Mouse (Mus musculus): Measurements from ENCODE around the gene Klhl41. TPM values are rescaled to one million over a fixed set of nuclear protein-coding genes. Genes with fewer than 3 reads are reported as not detected.
A peak's percentile ranks its signal among the peaks of the same experiment; 100 is the strongest.

The Klhl41 gene
- polyA plus RNA-seq, 1 experiment from 2014 or later: 0.86 TPM

- no peaks in the 10 kb centered on the region for H3K9me3 ChIP-seq (ENCODE audit: low read length)
- no peak overlapping the region for H3K4me3 ChIP-seq (ENCODE audit: low read length)
- H3K4me1 ChIP-seq (ENCODE audit: insufficient read depth, low read length): 0 out of 2 replicates have a peak, but pooled peaks cover 4% of the 10 kb centered on the region
- no peak overlapping the region for H3K9ac ChIP-seq (replicated peaks; ENCODE audit: low read length)
- H3K27me3 ChIP-seq (ENCODE audit: insufficient read depth, low read length): no peaks in the 10 kb centered on the region
- 67% methylated on average over 6 of the region's 6 CpGs for WGBS
- H3K27ac ChIP-seq (ENCODE audit: low read length): no peak overlapping the region
- H3K4me2 ChIP-seq (replicated peaks; ENCODE audit: low read depth, low read length): no peak overlapping the region
- H3K36me3 ChIP-seq (ENCODE audit: insufficient read depth, low read length): no peaks in the 10 kb centered on the region
- no peak for ATAC-seq (ENCODE audit: low FRiP score, low TSS enrichment)
These were observed 10.1 kb downstream of the Klhl41 start for GRCm38 (mm10) chr2:69679990-69680389.

- H3K27me3 ChIP-seq (ENCODE audit: insufficient read depth, low read length): no peaks in the 10 kb centered on the region
- no peak overlapping the region for H3K27ac ChIP-seq (ENCODE audit: low read length)
- no peak for ATAC-seq (ENCODE audit: low FRiP score, low TSS enrichment)
- no peak overlapping the region for H3K4me3 ChIP-seq (ENCODE audit: low read length)
- H3K4me1 ChIP-seq (ENCODE audit: insufficient read depth, low read length): no peaks in the 10 kb centered on the region
- 90% methylated on average over 4 of the region's 4 CpGs for WGBS
- no peak overlapping the region for H3K4me2 ChIP-seq (replicated peaks; ENCODE audit: low read depth, low read length)
- H3K9ac ChIP-seq (replicated peaks; ENCODE audit: low read length): no peak overlapping the region
- H3K9me3 ChIP-seq (ENCODE audit: low read length): no peaks in the 10 kb centered on the region
- 0 out of 2 replicates have a peak, but pooled peaks cover 2% of the 10 kb centered on the region for H3K36me3 ChIP-seq (ENCODE audit: insufficient read depth, low read length)
These were observed 12.0 kb downstream of the Klhl41 start for GRCm38 (mm10) chr2:69681931-69682330.

GRCm38 (mm10) chr2:69683036-69683805, 13.3 kb downstream of the Klhl41 start:
- no peak overlapping the region for H3K4me3 ChIP-seq (ENCODE audit: low read length)
- no peaks in the 10 kb centered on the region for H3K27me3 ChIP-seq (ENCODE audit: insufficient read depth, low read length)
- H3K4me2 ChIP-seq (replicated peaks; ENCODE audit: low read depth, low read length): no peak overlapping the region
- H3K9ac ChIP-seq (replicated peaks; ENCODE audit: low read length): no peak overlapping the region
- peaks cover 8% of the 10 kb centered on the region; the same call in 1 of the 2 replicates for H3K36me3 ChIP-seq (ENCODE audit: insufficient read depth, low read length)
- ATAC-seq (ENCODE audit: low FRiP score, low TSS enrichment): no peak
- no peaks in the 10 kb centered on the region for H3K9me3 ChIP-seq (ENCODE audit: low read length)
- no peaks in the 10 kb centered on the region for H3K4me1 ChIP-seq (ENCODE audit: insufficient read depth, low read length)
- WGBS: 86% methylated on average over 13 of the region's 13 CpGs
- H3K27ac ChIP-seq (ENCODE audit: low read length): no peak overlapping the region

- H3K9ac ChIP-seq (replicated peaks; ENCODE audit: low read length): no peak overlapping the region
- H3K27ac ChIP-seq (ENCODE audit: low read length): no peak overlapping the region
- H3K4me3 ChIP-seq (ENCODE audit: low read length): no peak overlapping the region
- H3K27me3 ChIP-seq (ENCODE audit: insufficient read depth, low read length): no peaks in the 10 kb centered on the region
- WGBS: 87% methylated on average over 3 of the region's 3 CpGs
- no peak for ATAC-seq (ENCODE audit: low FRiP score, low TSS enrichment)
- H3K36me3 ChIP-seq (ENCODE audit: insufficient read depth, low read length): peaks cover 14% of the 10 kb centered on the region
- no peaks in the 10 kb centered on the region for H3K9me3 ChIP-seq (ENCODE audit: low read length)
- no peaks in the 10 kb centered on the region for H3K4me1 ChIP-seq (ENCODE audit: insufficient read depth, low read length)
- H3K4me2 ChIP-seq (replicated peaks; ENCODE audit: low read depth, low read length): no peak overlapping the region
These were observed 14.6 kb downstream of the Klhl41 start for GRCm38 (mm10) chr2:69684488-69684887.

- peaks cover 30% of the 10 kb centered on the region for H3K36me3 ChIP-seq (ENCODE audit: insufficient read depth, low read length)
These were observed 20.3 kb downstream of the Klhl41 start for GRCm38 (mm10) chr2:69690214-69690613.

GRCm38 (mm10) chr2:69690843-69691242, 20.9 kb downstream of the Klhl41 start:
- Histone ChIP-seq H3K9me3 (ENCODE audit: low read length) (no peaks in the 10 kb centered on the region), H3K4me3 (ENCODE audit: low read length) (no peak overlapping the region), H3K4me1 (ENCODE audit: insufficient read depth, low read length) (no peaks in the 10 kb centered on the region), H3K27ac (ENCODE audit: low read length) (no peak overlapping the region), H3K9ac (replicated peaks; ENCODE audit: low read length) (no peak overlapping the region), H3K27me3 (ENCODE audit: insufficient read depth, low read length) (no peaks in the 10 kb centered on the region), H3K36me3 (ENCODE audit: insufficient read depth, low read length) (peaks cover 30% of the 10 kb centered on the region), H3K4me2 (replicated peaks; ENCODE audit: low read depth, low read length) (no peak overlapping the region)
- 84% methylated on average over 6 of the region's 6 CpGs for WGBS
- no peak for ATAC-seq (ENCODE audit: low FRiP score, low TSS enrichment)

More at GRCm38 (mm10) chr2:69690214-69690613, 20.3 kb downstream of the Klhl41 start:
- Histone ChIP-seq H3K4me1 (ENCODE audit: insufficient read depth, low read length) (no peaks in the 10 kb centered on the region), H3K9me3 (ENCODE audit: low read length) (no peaks in the 10 kb centered on the region), H3K4me3 (ENCODE audit: low read length) (no peak overlapping the region), H3K9ac (replicated peaks; ENCODE audit: low read length) (no peak overlapping the region), H3K27me3 (ENCODE audit: insufficient read depth, low read length) (no peaks in the 10 kb centered on the region), H3K27ac (ENCODE audit: low read length) (no peak overlapping the region), H3K4me2 (replicated peaks; ENCODE audit: low read depth, low read length) (no peak overlapping the region)
- 92% methylated on average over 3 of the region's 3 CpGs for WGBS
- no peak for ATAC-seq (ENCODE audit: low FRiP score, low TSS enrichment)

- Histone ChIP-seq H3K36me3 (ENCODE audit: insufficient read depth, low read length) (peaks cover 24% of the 10 kb centered on the region), H3K9me3 (ENCODE audit: low read length) (no peaks in the 10 kb centered on the region), H3K4me3 (ENCODE audit: low read length) (no peak overlapping the region), H3K27ac (ENCODE audit: low read length) (no peak overlapping the region), H3K27me3 (ENCODE audit: insufficient read depth, low read length) (no peaks in the 10 kb centered on the region), H3K4me2 (replicated peaks; ENCODE audit: low read depth, low read length) (no peak overlapping the region), H3K9ac (replicated peaks; ENCODE audit: low read length) (no peak overlapping the region), H3K4me1 (ENCODE audit: insufficient read depth, low read length) (no peaks in the 10 kb centered on the region)
- ATAC-seq (ENCODE audit: low FRiP score, low TSS enrichment): no peak
- WGBS: 95% methylated on average over 11 of the region's 11 CpGs
These were observed 23.6 kb downstream of the Klhl41 start for GRCm38 (mm10) chr2:69693501-69693900.

GRCm38 (mm10) chr2:69700446-69700845, 30.5 kb downstream of the Klhl41 start:
- no peak overlapping the region for H3K4me3 ChIP-seq (ENCODE audit: low read length)
- H3K9ac ChIP-seq (replicated peaks; ENCODE audit: low read length): no peak overlapping the region
- no peaks in the 10 kb centered on the region for H3K4me1 ChIP-seq (ENCODE audit: insufficient read depth, low read length)
- H3K9me3 ChIP-seq (ENCODE audit: low read length): no peaks in the 10 kb centered on the region
- 94% methylated on average over 8 of the region's 8 CpGs for WGBS
- H3K4me2 ChIP-seq (replicated peaks; ENCODE audit: low read depth, low read length): no peak overlapping the region
- no peak for ATAC-seq (ENCODE audit: low FRiP score, low TSS enrichment)
- H3K36me3 ChIP-seq (ENCODE audit: insufficient read depth, low read length): peaks cover 23% of the 10 kb centered on the region
- H3K27ac ChIP-seq (ENCODE audit: low read length): no peak overlapping the region
- no peaks in the 10 kb centered on the region for H3K27me3 ChIP-seq (ENCODE audit: insufficient read depth, low read length)

GRCm38 (mm10) chr2:69712171-69712570, 42.3 kb downstream of the Klhl41 start:
- Histone ChIP-seq H3K9ac (replicated peaks; ENCODE audit: low read length) (no peak overlapping the region), H3K4me2 (replicated peaks; ENCODE audit: low read depth, low read length) (peak overlapping the region; percentile 69; the same call in 1 of the 2 replicates), H3K27ac (ENCODE audit: low read length) (no peak overlapping the region), H3K4me1 (ENCODE audit: insufficient read depth, low read length) (no peaks in the 10 kb centered on the region), H3K9me3 (ENCODE audit: low read length) (no peaks in the 10 kb centered on the region), H3K4me3 (ENCODE audit: low read length) (no peak overlapping the region), H3K27me3 (ENCODE audit: insufficient read depth, low read length) (no peaks in the 10 kb centered on the region), H3K36me3 (ENCODE audit: insufficient read depth, low read length) (no peaks in the 10 kb centered on the region)
- ATAC-seq (ENCODE audit: low FRiP score, low TSS enrichment): no peak
- WGBS: 79% methylated on average over 14 of the region's 14 CpGs

- Histone ChIP-seq H3K36me3 (ENCODE audit: insufficient read depth, low read length) (no peaks in the 10 kb centered on the region), H3K9me3 (ENCODE audit: low read length) (no peaks in the 10 kb centered on the region), H3K27ac (ENCODE audit: low read length) (peak within 1 kb of the TSS; percentile 78), H3K4me1 (ENCODE audit: insufficient read depth, low read length) (no peaks in the 10 kb centered on the region), H3K4me2 (replicated peaks; ENCODE audit: low read depth, low read length) (peak within 1 kb of the TSS; percentile 69), H3K27me3 (ENCODE audit: insufficient read depth, low read length) (no peaks in the 10 kb centered on the region), H3K4me3 (ENCODE audit: low read length) (peak within 1 kb of the TSS; percentile 92), H3K9ac (replicated peaks; ENCODE audit: low read length) (peak within 1 kb of the TSS; percentile 80)
- WGBS: 0% methylated on average over 39 of the region's 39 CpGs
- peak; percentile 100 for ATAC-seq (ENCODE audit: low FRiP score, low TSS enrichment)
These were observed 43.2 kb downstream of the Klhl41 start, which contains the start of gene Fastkd1 for GRCm38 (mm10) chr2:69712981-69713625. Gene Fastkd1, minus strand, starts transcription at chr2:69713516.

All from kidney, embryonic 16.5 days (tissue).